Mouse (Mus musculus): Measurements from ENCODE around the gene Aktip. TPM values are rescaled to one million over a fixed set of nuclear protein-coding genes. Genes with fewer than 3 reads are reported as not detected.

Gene Aktip
- total RNA-seq, 2 experiments from 2014 or later, result 40.1 to 42.0 TPM

- intact Hi-C loops (cut with DNase I), result loop anchor here (5.0 kb wide), 1 partner anchor 62 kb away; no protein-coding TSS in a partner anchor
- peak; percentile 92 to 97 for DNase-seq
These were observed 129.9 kb downstream of the Aktip start, which contains the start of gene Rbl2 for GRCm38 (mm10) chr8:91069834-91070233. Rbl2 (plus strand) TSS chr8:91070057.

- intact Hi-C loops (cut with DNase I), result no loop called here
- peak; percentile 15 to 25 for DNase-seq
These were observed 130.4 kb downstream of the Aktip start for GRCm38 (mm10) chr8:91069407-91069806.

- intact Hi-C loops (cut with DNase I), result no loop called here
- no peak for DNase-seq
These were observed 134.6 kb downstream of the Aktip start for GRCm38 (mm10) chr8:91065179-91065578.

Other genes starting within 250 kb of the Aktip start
- 10 to 100 TPM; 24.6 to 27.9 TPM for gene Rbl2, start 129.9 kb downstream of the Aktip start, total RNA-seq (2021)
- 1 to 10 TPM; 3.2 to 3.6 TPM for gene Rpgrip1l, start 113.3 kb upstream of the Aktip start, total RNA-seq (2021)
- gene Fto, start 113.5 kb upstream of the Aktip start, total RNA-seq (2021), result 10 to 100 TPM; 68.6 to 70.4 TPM